Mouse (Mus musculus) embryonic facial prominence, embryonic 15.5 days (tissue): ENCODE results near the gene Mpp5. TPM values are rescaled to one million over a fixed set of nuclear protein-coding genes. Genes with fewer than 3 reads are reported as not detected.

Experiments used
- ATAC-seq: fragments of 200-750 bp; cut with Nextera tagmentation; 2 replicates; pipeline ENCODE4 v1.8.0; 2017; ENCODE audit warnings: low read depth, moderate TSS enrichment; ENCODE audit not compliant: insufficient number of reproducible peaks, low FRiP score, low TSS enrichment
- H3K27ac ChIP-seq: fragments of 300-500 bp; sonication (generic); replicated peaks from 2 replicates; pipeline ENCODE4 v1.5.1; 2015; ENCODE audit warnings: mild to moderate bottlenecking, inconsistent platforms
- H3K27me3 ChIP-seq: fragments of 300-500 bp; sonication (generic); 2 replicates; pipeline ENCODE4 v1.6.1; 2015; ENCODE audit warnings: inconsistent platforms
- H3K36me3 ChIP-seq: fragments of 300-500 bp; sonication (generic); 2 replicates; pipeline ENCODE4 v1.6.1; 2015; ENCODE audit warnings: mild to moderate bottlenecking, inconsistent platforms
- H3K4me1 ChIP-seq: fragments of 300-500 bp; sonication (generic); 2 replicates; pipeline ENCODE4 v1.6.1; 2015; ENCODE audit warnings: inconsistent platforms
- H3K4me2 ChIP-seq: fragments of 300-500 bp; sonication (generic); replicated peaks from 2 replicates; pipeline ENCODE4 v1.6.1; 2015; ENCODE audit warnings: mild to moderate bottlenecking, inconsistent platforms
- H3K4me3 ChIP-seq: fragments of 300-500 bp; sonication (generic); replicated peaks from 2 replicates; pipeline ENCODE4 v1.5.1; 2015; ENCODE audit warnings: mild to moderate bottlenecking, inconsistent platforms
- H3K9ac ChIP-seq: fragments of 300-500 bp; sonication (generic); 2 replicates; pipeline ENCODE4 v1.6.1; 2015; ENCODE audit warnings: inconsistent platforms
- H3K9me3 ChIP-seq: fragments of 300-500 bp; sonication (generic); replicated peaks from 2 replicates; pipeline ENCODE4 v1.6.1; 2016; ENCODE audit warnings: inconsistent platforms
- WGBS: fragments of 180-500 bp; shearing (Covaris S2); methylation state at CpG from one replicate; pipeline ENCODE4 v1.1.7; 2015; 5-methylcytosine and 5-hydroxymethylcytosine counted together
- polyA plus RNA-seq: library from polyadenylated mRNA; unstranded; fragments of >200 nt; fragmentation: Nextera tagmentation; extraction: Ambion mirVana; gene quantifications from 2 replicates; pipeline ENCODE4 v1.2.1, GENCODE M21; 2015

Gene Mpp5
- polyA plus RNA-seq, 1 experiment from 2014 or later = 14.0 TPM

DNA sequence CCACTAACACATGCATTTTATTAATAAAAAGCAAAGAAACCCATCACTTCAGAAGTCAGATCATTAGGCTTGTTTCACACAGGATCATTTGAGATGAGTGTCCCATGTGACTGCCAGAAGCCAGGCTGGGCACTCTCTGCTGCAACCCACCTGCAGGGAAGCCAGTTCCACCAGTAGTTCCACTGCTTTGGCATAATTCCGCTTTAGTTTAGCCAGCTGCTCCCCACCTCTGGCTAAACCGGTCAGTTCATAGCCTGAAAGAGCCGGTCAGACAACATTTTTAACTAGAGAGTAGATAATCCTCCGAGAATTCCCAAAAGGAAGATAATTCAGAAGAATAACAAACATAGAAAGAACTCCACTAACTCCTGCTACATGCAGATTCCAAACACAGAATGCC, 99.5 kb downstream of the Mpp5 start:
- 68% methylated on average over 4 of the region's 4 CpGs for WGBS
- Histone ChIP-seq H3K27me3 (no peaks in the 10 kb centered on the region), H3K9me3 (no peaks in the 10 kb centered on the region), H3K4me2 (no peak overlapping the region), H3K9ac (no peak overlapping the region), H3K4me1 (no peaks in the 10 kb centered on the region), H3K4me3 (no peak overlapping the region), H3K36me3 (peaks cover 40% of the 10 kb centered on the region), H3K27ac (0 out of 2 replicates have a peak overlapping the region, but pooled peaks have one; percentile 58)
- no peak for ATAC-seq

GRCm38 (mm10) chr12:78860921-78861495, 112.3 kb downstream of the Mpp5 start:
- peak; percentile 40 for ATAC-seq
- WGBS = under 1% methylated on average over 30 of the region's 30 CpGs
- Histone ChIP-seq H3K9ac (peak overlapping the region; percentile 80), H3K4me3 (peak overlapping the region; percentile 92), H3K4me2 (peak overlapping the region; percentile 85), H3K27ac (peak overlapping the region; percentile 82), H3K9me3 (no peaks in the 10 kb centered on the region), H3K27me3 (no peaks in the 10 kb centered on the region), H3K4me1 (peaks cover 18% of the 10 kb centered on the region), H3K36me3 (peaks cover 5% of the 10 kb centered on the region; the same call in 1 of the 2 replicates)

DNA sequence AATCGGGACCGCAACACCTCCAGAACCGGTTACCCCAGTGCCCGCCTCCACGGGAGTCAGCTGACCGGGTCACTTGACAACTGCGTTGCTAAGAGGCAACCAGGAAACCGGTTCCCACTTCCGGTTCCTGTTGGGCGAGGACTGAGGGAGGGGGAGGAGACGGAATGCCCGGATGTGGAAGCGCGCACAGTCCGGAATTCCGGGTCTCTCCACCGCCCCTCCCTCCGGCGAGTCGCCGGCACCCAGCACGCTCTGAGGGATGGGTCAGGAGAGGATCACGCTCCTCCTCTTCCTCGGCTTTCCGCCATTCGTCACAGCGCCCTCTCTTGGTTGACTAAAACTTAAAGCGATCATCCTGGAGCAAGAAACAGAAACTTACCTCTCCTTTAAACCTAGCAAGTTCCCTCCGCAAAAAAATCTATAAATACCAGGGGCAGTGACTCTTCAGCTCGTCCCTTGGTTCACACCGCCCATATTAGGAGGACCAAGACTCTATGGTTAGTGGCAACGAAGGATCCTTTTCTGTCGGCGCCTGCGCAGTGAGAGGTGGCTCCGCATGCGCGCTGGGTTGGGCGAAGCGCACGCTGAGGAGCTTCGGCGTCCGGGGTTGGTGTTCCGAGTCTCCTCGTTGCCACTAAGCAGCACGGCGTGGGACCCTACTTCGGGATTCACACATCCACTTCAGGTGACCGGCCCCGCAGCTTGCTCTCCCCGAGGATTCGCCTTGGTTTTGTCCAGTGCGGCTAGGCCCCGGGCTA, 113.0 kb downstream of the Mpp5 start, which contains the start of the genes Atp6v1d and Eif2s1:
Gene Atp6v1d, minus strand, starts transcription at position 143 of the 758 bp plus-strand sequence.
Gene Eif2s1, plus strand, starts transcription at position 324 of the 758 bp plus-strand sequence.
- under 1% methylated on average over 55 of the region's 55 CpGs for WGBS
- peak; percentile 100 for ATAC-seq
- Histone ChIP-seq H3K4me2 (peak within 1 kb of the TSS; percentile 85), H3K27ac (peak within 1 kb of the TSS; percentile 92), H3K4me1 (peaks cover 18% of the 10 kb centered on the region), H3K9me3 (no peaks in the 10 kb centered on the region), H3K4me3 (peak within 1 kb of the TSS; percentile 92), H3K36me3 (no peaks in the 10 kb centered on the region), H3K9ac (peak within 1 kb of the TSS; percentile 80), H3K27me3 (no peaks in the 10 kb centered on the region)

DNA sequence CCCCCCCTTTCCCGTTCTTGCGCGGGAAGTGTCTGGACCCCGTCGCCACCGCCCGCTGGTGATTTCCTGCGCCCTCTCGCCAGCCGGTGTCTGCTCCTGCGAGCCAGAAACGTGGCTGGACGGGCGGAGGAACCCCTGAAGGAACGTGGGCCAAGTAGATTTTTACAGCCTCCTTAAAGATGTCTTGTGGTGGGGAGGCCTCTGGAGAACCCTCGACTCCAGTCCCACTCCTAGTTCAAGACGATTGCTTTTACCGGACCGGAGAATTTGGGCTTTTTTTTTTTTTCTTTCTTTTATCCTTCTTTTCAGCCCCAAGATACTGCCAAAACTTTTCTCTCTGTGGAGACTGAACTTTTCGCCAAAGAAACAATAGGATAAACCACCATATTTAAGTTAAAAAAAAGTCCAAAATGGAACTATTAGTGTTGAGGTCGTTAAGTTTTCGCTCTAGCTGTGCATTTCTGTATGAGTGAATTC, 113.6 kb downstream of the Mpp5 start:
- Histone ChIP-seq H3K9ac (peak overlapping the region; percentile 80), H3K27me3 (no peaks in the 10 kb centered on the region), H3K27ac (peak overlapping the region; percentile 92), H3K4me1 (peaks cover 18% of the 10 kb centered on the region), H3K4me2 (peak overlapping the region; percentile 85), H3K9me3 (no peaks in the 10 kb centered on the region), H3K36me3 (0 out of 2 replicates have a peak, but pooled peaks cover 1% of the 10 kb centered on the region), H3K4me3 (peak overlapping the region; percentile 92)
- under 1% methylated on average over 22 of the region's 22 CpGs for WGBS
- ATAC-seq = peak; percentile 52

DNA sequence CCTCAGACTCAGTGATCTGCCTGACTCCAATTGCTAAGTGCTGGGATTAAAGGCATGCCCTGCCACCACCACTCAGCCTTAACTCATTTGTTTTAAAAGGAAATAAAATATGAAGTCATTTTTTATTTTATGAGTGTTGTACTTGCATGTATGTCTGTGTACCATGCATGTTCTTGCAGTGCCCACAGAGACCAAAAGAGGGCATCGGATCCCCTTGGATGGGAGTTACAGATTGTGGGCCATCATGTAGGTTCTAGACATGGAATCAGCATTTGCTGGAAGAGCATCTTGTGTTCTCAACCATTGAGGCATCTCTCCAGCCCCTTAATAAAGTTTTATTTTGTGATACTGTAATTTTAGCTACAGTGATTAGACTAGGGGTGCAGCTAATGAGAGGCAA, 116.7 kb downstream of the Mpp5 start:
- 97% methylated on average over 1 of the region's 1 CpGs for whole genome bisulfite sequencing
- no peaks in the 10 kb centered on the region for H3K9me3 ChIP-seq
- no peak overlapping the region for H3K9ac ChIP-seq
- peaks cover 10% of the 10 kb centered on the region for H3K4me1 ChIP-seq
- H3K36me3 ChIP-seq = peaks cover 20% of the 10 kb centered on the region
- no peak overlapping the region for H3K4me2 ChIP-seq
- no peaks in the 10 kb centered on the region for H3K27me3 ChIP-seq
- ATAC-seq = no peak
- H3K27ac ChIP-seq = no peak overlapping the region
- H3K4me3 ChIP-seq = no peak overlapping the region

GRCm38 (mm10) chr12:78868115-78868514, 119.4 kb downstream of the Mpp5 start:
- no peaks in the 10 kb centered on the region for H3K27me3 ChIP-seq
- WGBS = 87% methylated on average over 1 of the region's 1 CpGs
- H3K4me1 ChIP-seq = peaks cover 2% of the 10 kb centered on the region
- H3K27ac ChIP-seq = no peak overlapping the region
- no peak overlapping the region for H3K9ac ChIP-seq
- H3K4me3 ChIP-seq = no peak overlapping the region
- peaks cover 26% of the 10 kb centered on the region for H3K36me3 ChIP-seq
- H3K4me2 ChIP-seq = no peak overlapping the region
- no peaks in the 10 kb centered on the region for H3K9me3 ChIP-seq
- ATAC-seq = no peak

DNA sequence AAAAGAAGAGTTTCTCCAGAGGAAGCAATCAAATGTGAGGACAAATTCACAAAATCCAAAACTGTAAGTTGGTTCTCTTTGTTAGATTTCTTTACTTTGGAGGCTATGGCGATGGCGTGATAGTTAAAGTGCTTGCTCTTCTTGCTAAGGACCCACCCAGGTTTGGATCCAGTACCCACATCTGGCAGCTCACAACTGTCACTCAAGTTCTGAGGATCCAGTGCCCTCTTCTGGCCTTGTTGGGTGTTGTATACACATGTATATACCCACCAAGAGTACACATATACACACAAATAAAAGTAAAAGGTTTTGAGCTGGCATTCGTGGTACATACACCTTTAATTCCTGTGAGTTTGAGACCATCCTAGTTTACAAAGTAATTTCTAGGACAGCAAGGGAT, 125.9 kb downstream of the Mpp5 start:
- H3K4me1 ChIP-seq = no peaks in the 10 kb centered on the region
- H3K9ac ChIP-seq = no peak overlapping the region
- peaks cover 54% of the 10 kb centered on the region for H3K36me3 ChIP-seq
- no peaks in the 10 kb centered on the region for H3K9me3 ChIP-seq
- ATAC-seq = no peak
- no peak overlapping the region for H3K4me2 ChIP-seq
- H3K27me3 ChIP-seq = no peaks in the 10 kb centered on the region
- H3K4me3 ChIP-seq = no peak overlapping the region
- H3K27ac ChIP-seq = no peak overlapping the region
- 95% methylated on average over 3 of the region's 3 CpGs for WGBS

DNA sequence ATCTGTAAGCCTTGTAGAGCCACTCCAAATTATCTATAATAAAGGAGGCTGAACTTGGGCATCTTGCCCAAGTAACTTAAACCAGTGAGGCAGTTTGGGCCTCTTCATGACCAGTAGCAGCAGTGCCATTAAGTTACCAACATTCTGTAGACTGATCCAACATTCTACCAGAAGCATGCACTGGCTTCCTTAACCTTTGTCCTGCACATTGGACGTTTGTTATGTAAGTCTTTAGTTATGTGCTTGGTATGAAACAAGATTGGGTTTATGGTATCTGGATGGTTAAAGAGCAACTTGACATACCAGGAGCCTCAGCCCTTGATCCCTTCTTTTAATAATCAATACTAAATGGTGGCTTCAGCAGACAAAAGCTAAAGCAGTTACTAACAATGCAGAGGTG, 141.4 kb downstream of the Mpp5 start:
- Histone ChIP-seq H3K27ac (no peak overlapping the region), H3K36me3 (peaks cover 16% of the 10 kb centered on the region), H3K4me1 (no peaks in the 10 kb centered on the region), H3K27me3 (no peaks in the 10 kb centered on the region), H3K9ac (no peak overlapping the region), H3K4me2 (no peak overlapping the region), H3K9me3 (no peaks in the 10 kb centered on the region), H3K4me3 (no peak overlapping the region)
- no peak for ATAC-seq
- WGBS = 71% methylated on average over 1 of the region's 1 CpGs

Other genes starting within 250 kb of the Mpp5 start
- not detected in 2 replicates for gene Fam71d, start 57.4 kb upstream of the Mpp5 start, polyA plus RNA-seq
- 68.1 and 71.0 TPM in 2 replicates for gene Atp6v1d, start 112.7 kb downstream of the Mpp5 start, polyA plus RNA-seq
- gene Eif2s1, start 112.9 kb downstream of the Mpp5 start, polyA plus RNA-seq = 180 TPM in 2 replicates
- gene Plek2, start 158.1 kb downstream of the Mpp5 start, polyA plus RNA-seq = 9.1 and 11.2 TPM in 2 replicates